Mouse (Mus musculus): ENCODE results near the gene Fate1. TPM values are rescaled to one million over a fixed set of nuclear protein-coding genes. Genes with fewer than 3 reads are reported as not detected.

The Fate1 gene
- polyA plus RNA-seq, 1 experiment from 2014 or later: not detected

GRCm38 (mm10) chrX:71983205-71983604, 10.4 kb downstream of the Fate1 start:
- no peaks in the 10 kb centered on the region for H3K27me3 ChIP-seq (ENCODE audit: control insufficient read depth, insufficient read depth, low read length)
- no peak overlapping the region for H3K27ac ChIP-seq (replicated peaks)
- DNase-seq (ENCODE audit: low spot score): no peak
- H3K4me1 ChIP-seq (replicated peaks; ENCODE audit: control insufficient read depth, insufficient read depth): no peaks in the 10 kb centered on the region
- no peak overlapping the region for H3K4me3 ChIP-seq (ENCODE audit: low read depth, low read length)
- no peaks in the 10 kb centered on the region for H3K36me3 ChIP-seq (ENCODE audit: control insufficient read depth, insufficient read depth, low read length)
- no peak for TF ChIP-seq EP300 (optimal IDR thresholded peaks at IDR 0.05)
- no peak for ATAC-seq (ENCODE audit: low FRiP score, low TSS enrichment)
- WGBS: 50% methylated on average over 2 of the region's 2 CpGs
- no peaks in the 10 kb centered on the region for H3K9me3 ChIP-seq (ENCODE audit: control insufficient read depth, low read length)
- no peak overlapping the region for H3K9ac ChIP-seq (ENCODE audit: low read length)
- no peak overlapping the region for H3K4me2 ChIP-seq (replicated peaks; ENCODE audit: low read depth)

DNA sequence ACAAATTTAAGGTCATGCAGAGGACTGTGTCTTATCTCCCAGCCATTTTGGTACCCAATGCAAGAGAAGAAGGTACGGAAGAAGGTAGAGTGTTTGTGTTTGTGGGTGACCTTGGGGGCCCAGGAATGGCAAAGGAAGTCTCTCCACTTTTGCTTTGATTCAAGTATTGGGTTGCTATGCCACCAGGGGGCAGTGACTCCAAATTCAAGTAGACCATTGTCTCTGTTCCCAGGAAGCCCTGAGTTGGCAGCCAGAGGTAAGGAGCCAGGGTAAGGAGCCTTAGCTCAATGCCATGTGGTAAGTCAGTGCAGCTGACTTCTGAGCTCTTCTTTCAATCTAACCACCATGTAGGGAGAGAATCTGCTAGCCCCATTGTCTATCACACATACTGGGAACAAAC, 11.0 kb downstream of the Fate1 start:
- no peak overlapping the region for H3K27ac ChIP-seq (replicated peaks)
- H3K27me3 ChIP-seq (ENCODE audit: control insufficient read depth, insufficient read depth, low read length): no peaks in the 10 kb centered on the region
- no peak overlapping the region for H3K4me2 ChIP-seq (replicated peaks; ENCODE audit: low read depth)
- no peak overlapping the region for H3K4me3 ChIP-seq (ENCODE audit: low read depth, low read length)
- peak; percentile 15 for DNase-seq (ENCODE audit: low spot score)
- 80% methylated on average over 1 of the region's 1 CpGs for WGBS
- TF ChIP-seq CTCF (IDR thresholded peaks at IDR 0.05; ENCODE audit: low read depth) (peak; percentile 61), EP300 (optimal IDR thresholded peaks at IDR 0.05) (no peak)
- no peak for ATAC-seq (ENCODE audit: low FRiP score, low TSS enrichment)
- H3K36me3 ChIP-seq (ENCODE audit: control insufficient read depth, insufficient read depth, low read length): no peaks in the 10 kb centered on the region
- H3K4me1 ChIP-seq (replicated peaks; ENCODE audit: control insufficient read depth, insufficient read depth): no peaks in the 10 kb centered on the region
- H3K9me3 ChIP-seq (ENCODE audit: control insufficient read depth, low read length): no peaks in the 10 kb centered on the region
- no peak overlapping the region for H3K9ac ChIP-seq (ENCODE audit: low read length)

DNA sequence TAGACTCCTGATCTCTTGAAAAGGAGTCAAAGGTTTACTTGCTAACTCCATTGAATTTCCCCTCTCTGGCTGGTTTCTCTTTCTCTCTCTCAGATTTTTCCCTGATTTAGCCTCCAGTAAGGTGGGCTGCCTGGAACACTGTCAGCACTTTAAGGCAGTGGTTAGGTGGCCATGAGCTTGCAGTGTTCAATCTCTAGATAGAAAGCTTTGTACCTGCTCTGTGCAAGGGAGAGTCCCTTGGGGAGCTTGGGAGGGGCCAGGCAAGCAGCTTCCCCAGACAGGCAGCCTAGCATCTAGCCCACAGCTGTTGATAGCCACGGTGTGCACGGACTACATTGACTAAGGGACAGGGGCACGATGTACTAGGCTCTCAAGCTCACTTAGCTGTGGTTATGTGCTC, 18.8 kb downstream of the Fate1 start, which contains the start of gene Cnga2:
Cnga2 (plus strand) TSS at position 301 of the 400 bp plus-strand sequence.
- no peaks in the 10 kb centered on the region for H3K36me3 ChIP-seq (ENCODE audit: control insufficient read depth, insufficient read depth, low read length)
- no peak within 1 kb of the TSS for H3K27ac ChIP-seq (replicated peaks)
- DNase-seq (ENCODE audit: low spot score): no peak
- no peaks in the 10 kb centered on the region for H3K4me1 ChIP-seq (replicated peaks; ENCODE audit: control insufficient read depth, insufficient read depth)
- no peak within 1 kb of the TSS for H3K9ac ChIP-seq (ENCODE audit: low read length)
- no peak for TF ChIP-seq CTCF (IDR thresholded peaks at IDR 0.05; ENCODE audit: low read depth)
- no peak for TF ChIP-seq EP300 (optimal IDR thresholded peaks at IDR 0.05)
- H3K4me2 ChIP-seq (replicated peaks; ENCODE audit: low read depth): no peak within 1 kb of the TSS
- H3K4me3 ChIP-seq (ENCODE audit: low read depth, low read length): no peak within 1 kb of the TSS
- H3K27me3 ChIP-seq (ENCODE audit: control insufficient read depth, insufficient read depth, low read length): no peaks in the 10 kb centered on the region
- ATAC-seq (ENCODE audit: low FRiP score, low TSS enrichment): no peak
- WGBS: 82% methylated on average over 3 of the region's 3 CpGs
- H3K9me3 ChIP-seq (ENCODE audit: control insufficient read depth, low read length): no peaks in the 10 kb centered on the region

DNA sequence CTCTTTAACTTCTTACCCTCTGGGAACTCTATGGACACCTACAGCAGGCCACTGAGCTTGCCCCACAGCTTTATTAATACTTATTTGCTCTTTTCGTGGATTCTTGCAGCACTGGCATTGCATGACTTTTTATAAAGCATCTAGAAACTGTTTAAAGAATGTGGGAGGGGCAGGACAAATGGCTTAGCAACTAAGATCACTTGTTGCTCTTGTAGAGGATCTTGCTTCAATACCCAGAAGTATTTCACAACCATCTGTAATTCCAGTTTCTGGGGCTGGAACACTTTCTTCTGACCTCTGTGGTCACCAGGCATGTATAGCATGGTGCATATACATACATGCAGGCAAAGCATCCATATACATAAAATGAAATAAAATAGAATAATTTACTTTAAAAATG, 23.2 kb downstream of the Fate1 start:
- DNase-seq (ENCODE audit: low spot score): no peak
- 32% methylated on average over 1 of the region's 1 CpGs for WGBS
- Histone ChIP-seq H3K9ac (ENCODE audit: low read length) (no peak overlapping the region), H3K4me1 (replicated peaks; ENCODE audit: control insufficient read depth, insufficient read depth) (no peaks in the 10 kb centered on the region), H3K36me3 (ENCODE audit: control insufficient read depth, insufficient read depth, low read length) (no peaks in the 10 kb centered on the region), H3K4me2 (replicated peaks; ENCODE audit: low read depth) (no peak overlapping the region), H3K27ac (replicated peaks) (no peak overlapping the region), H3K27me3 (ENCODE audit: control insufficient read depth, insufficient read depth, low read length) (no peaks in the 10 kb centered on the region), H3K9me3 (ENCODE audit: control insufficient read depth, low read length) (no peaks in the 10 kb centered on the region), H3K4me3 (ENCODE audit: low read depth, low read length) (no peak overlapping the region)
- no peak for TF ChIP-seq CTCF (IDR thresholded peaks at IDR 0.05; ENCODE audit: low read depth)
- TF ChIP-seq EP300 (optimal IDR thresholded peaks at IDR 0.05): no peak
- no peak for ATAC-seq (ENCODE audit: low FRiP score, low TSS enrichment)

GRCm38 (mm10) chrX:72009930-72010329, 37.1 kb downstream of the Fate1 start:
- H3K36me3 ChIP-seq (ENCODE audit: control insufficient read depth, insufficient read depth, low read length): no peaks in the 10 kb centered on the region
- H3K27me3 ChIP-seq (ENCODE audit: control insufficient read depth, insufficient read depth, low read length): no peaks in the 10 kb centered on the region
- no peak for DNase-seq (ENCODE audit: low spot score)
- no peaks in the 10 kb centered on the region for H3K9me3 ChIP-seq (ENCODE audit: control insufficient read depth, low read length)
- ATAC-seq (ENCODE audit: low FRiP score, low TSS enrichment): no peak
- TF ChIP-seq EP300 (optimal IDR thresholded peaks at IDR 0.05) (no peak), CTCF (IDR thresholded peaks at IDR 0.05; ENCODE audit: low read depth) (no peak)
- H3K4me2 ChIP-seq (replicated peaks; ENCODE audit: low read depth): no peak overlapping the region
- H3K4me1 ChIP-seq (replicated peaks; ENCODE audit: control insufficient read depth, insufficient read depth): no peaks in the 10 kb centered on the region
- no peak overlapping the region for H3K4me3 ChIP-seq (ENCODE audit: low read depth, low read length)
- no peak overlapping the region for H3K9ac ChIP-seq (ENCODE audit: low read length)
- no peak overlapping the region for H3K27ac ChIP-seq (replicated peaks)

DNA sequence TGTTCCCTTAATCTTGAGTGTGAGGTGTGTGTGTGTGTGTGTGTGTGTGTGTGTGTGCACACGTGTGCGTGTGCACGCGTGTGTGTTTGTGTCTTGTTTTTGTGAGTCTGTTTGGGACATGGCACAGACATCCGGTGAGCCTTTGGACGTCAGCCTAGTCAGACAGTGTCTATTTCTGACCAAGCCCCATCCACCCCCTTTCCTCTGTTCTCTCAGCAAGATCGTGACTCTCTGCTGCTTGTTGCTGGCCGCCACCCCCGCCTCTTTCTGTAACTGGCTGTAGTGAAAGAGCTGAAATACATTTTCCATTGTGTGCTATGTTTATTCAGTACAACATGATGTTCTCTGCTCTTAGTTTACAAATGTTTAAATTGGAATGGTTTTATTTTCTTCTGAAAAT, 39.5 kb downstream of the Fate1 start:
- no peak for TF ChIP-seq CTCF (IDR thresholded peaks at IDR 0.05; ENCODE audit: low read depth)
- no peak for TF ChIP-seq EP300 (optimal IDR thresholded peaks at IDR 0.05)
- Histone ChIP-seq H3K4me3 (ENCODE audit: low read depth, low read length) (no peak overlapping the region), H3K4me2 (replicated peaks; ENCODE audit: low read depth) (no peak overlapping the region), H3K4me1 (replicated peaks; ENCODE audit: control insufficient read depth, insufficient read depth) (no peaks in the 10 kb centered on the region), H3K9ac (ENCODE audit: low read length) (no peak overlapping the region), H3K36me3 (ENCODE audit: control insufficient read depth, insufficient read depth, low read length) (no peaks in the 10 kb centered on the region), H3K27me3 (ENCODE audit: control insufficient read depth, insufficient read depth, low read length) (no peaks in the 10 kb centered on the region), H3K27ac (replicated peaks) (no peak overlapping the region), H3K9me3 (ENCODE audit: control insufficient read depth, low read length) (no peaks in the 10 kb centered on the region)
- peak; percentile 11 for DNase-seq (ENCODE audit: low spot score)
- WGBS: 55% methylated on average over 9 of the region's 9 CpGs
- no peak for ATAC-seq (ENCODE audit: low FRiP score, low TSS enrichment)

Data from stomach, postnatal 0 days (tissue).